Mouse (Mus musculus) ES-E14 (cell line): ENCODE results near the gene Rgma. TPM values are rescaled to one million over a fixed set of nuclear protein-coding genes. Genes with fewer than 3 reads are reported as not detected.

Source experiments
- DNase-seq: peaks from one replicate; pipeline ENCODE4 v3.0.0-alpha.2; 2013; ENCODE audit warnings: low read depth, low spot score
- H3K27ac ChIP-seq: 2 replicates; pipeline ENCODE4 v1.5.1; 2012; ENCODE audit warnings: low read depth, mild to moderate bottlenecking, low read length, moderate library complexity, mixed read lengths; ENCODE audit not compliant: poor library complexity, insufficient read depth, severe bottlenecking
- H3K36me3 ChIP-seq: 2 replicates; pipeline ENCODE4 v1.6.1; 2012; ENCODE audit warnings: mild to moderate bottlenecking, low read length, moderate library complexity, mixed read lengths; ENCODE audit not compliant: control insufficient read depth, poor library complexity, insufficient read depth, severe bottlenecking
- H3K4me1 ChIP-seq, 2 experiments: fragments of 150-350 bp in 1 of 2; sonication (generic) in 1 of 2; 2 replicates each; pipeline ENCODE4 v1.6.1; 2012; ENCODE audit warnings: low read length in 2 of 2, mild to moderate bottlenecking in 1 of 2, mixed read lengths in 1 of 2; ENCODE audit not compliant: control insufficient read depth in 2 of 2, insufficient read depth in 2 of 2, poor library complexity in 1 of 2
- H3K4me3 ChIP-seq, 2 experiments: fragments of 150-350 bp in 1 of 2; sonication (generic) in 1 of 2; 2 replicates each; pipeline ENCODE4 v1.5.1; 2012; ENCODE audit warnings: low read length in 2 of 2, low read depth in 1 of 2, mild to moderate bottlenecking in 1 of 2, mixed read lengths in 1 of 2; ENCODE audit not compliant: insufficient read depth in 1 of 2, poor library complexity in 1 of 2, severe bottlenecking in 1 of 2
- H3K9ac ChIP-seq: 2 replicates; pipeline ENCODE4 v1.6.1; 2012; ENCODE audit warnings: low read depth, mild to moderate bottlenecking, low read length, mixed read lengths; ENCODE audit not compliant: poor library complexity, insufficient read depth, severe bottlenecking
- H3K9me3 ChIP-seq: fragments of 150-350 bp; sonication (generic); 2 replicates; pipeline ENCODE4 v1.6.1; 2012; ENCODE audit warnings: low read depth, mild to moderate bottlenecking, low read length; ENCODE audit not compliant: control insufficient read depth, insufficient read depth
- CHD2 ChIP-seq: IDR thresholded peaks from 2 replicates; pipeline ENCODE4 v1.6.1; 2014; ENCODE audit warnings: mild to moderate bottlenecking, low read depth, low read length, inconsistent platforms
- HCFC1 ChIP-seq: IDR thresholded peaks from 2 replicates; pipeline ENCODE4 v1.6.1; 2012; ENCODE audit warnings: low read length, inconsistent platforms, borderline replicate concordance; ENCODE audit not compliant: insufficient read depth
- MAFK ChIP-seq: IDR thresholded peaks from 2 replicates; pipeline ENCODE4 v1.6.1; 2014; ENCODE audit warnings: mild to moderate bottlenecking, low read depth, low read length, inconsistent platforms; ENCODE audit not compliant: insufficient read depth
- ZC3H11A ChIP-seq: IDR thresholded peaks from 2 replicates; pipeline ENCODE4 v1.6.1; 2012; ENCODE audit warnings: low read depth, mild to moderate bottlenecking, inconsistent platforms, low read length, borderline replicate concordance
- ZNF384 ChIP-seq: IDR thresholded peaks from 2 replicates; pipeline ENCODE4 v1.6.1; 2012; ENCODE audit warnings: low read depth, low read length, inconsistent platforms
- in situ Hi-C, 2 experiments: fragments of 600-800 bp; cut with MboI; formaldehyde crosslinking; loops; one replicate each; pipeline ENCODE4 v1.15.1; 2025; ENCODE audit warnings: low sequenced_read_pairs in 2 of 2, inconsistent platforms in 1 of 2; ENCODE audit not compliant: unreplicated experiment in 2 of 2
- total RNA-seq: library from RNA; depleted of rRNA; stranded (reverse); fragments of 300-350 nt; gene quantifications from 2 replicates; pipeline ENCODE4 v1.2.3, GENCODE M21; 2012

Gene Rgma
- total RNA-seq, 1 experiment = 3.7 TPM

- H3K36me3 ChIP-seq = peaks cover 24% of the 10 kb centered on the region
Observed at GRCm38 (mm10) chr7:73425451-73425850, 50.1 kb downstream of the Rgma start.

GRCm38 (mm10) chr7:73426235-73426634, 50.9 kb downstream of the Rgma start:
- DNase-seq = no peak
- Histone ChIP-seq H3K4me3 (no peak overlapping the region), H3K9ac (no peak overlapping the region), H3K4me1 (peaks cover 3 to 13% of the 10 kb centered on the region in 2 experiments; a peak in 2 of 4 replicates), H3K36me3 (peaks cover 24% of the 10 kb centered on the region), H3K9me3 (no peaks in the 10 kb centered on the region), H3K27ac (no peak overlapping the region)
- in situ Hi-C loops = no loop called here
- TF ChIP-seq CHD2 = no peak
- no peak for TF ChIP-seq MAFK
- TF ChIP-seq ZNF384 = no peak
- no peak for TF ChIP-seq HCFC1
- no peak for TF ChIP-seq ZC3H11A

More at GRCm38 (mm10) chr7:73425451-73425850, 50.1 kb downstream of the Rgma start:
- Histone ChIP-seq H3K27ac (no peak overlapping the region), H3K4me1 (peaks cover 3 to 13% of the 10 kb centered on the region in 2 experiments; a peak in 2 of 4 replicates), H3K9ac (no peak overlapping the region), H3K9me3 (no peaks in the 10 kb centered on the region), H3K4me3 (no peak overlapping the region)
- DNase-seq = no peak
- no peak for TF ChIP-seq MAFK
- TF ChIP-seq ZNF384 = no peak
- no peak for TF ChIP-seq ZC3H11A
- TF ChIP-seq CHD2 = no peak
- no peak for TF ChIP-seq HCFC1
- in situ Hi-C loops = no loop called here

- Histone ChIP-seq H3K9ac (no peak overlapping the region), H3K9me3 (no peaks in the 10 kb centered on the region), H3K27ac (no peak overlapping the region), H3K36me3 (peaks cover 25% of the 10 kb centered on the region), H3K4me1 (peaks cover 3 to 13% of the 10 kb centered on the region in 2 experiments; a peak in 2 of 4 replicates), H3K4me3 (no peak overlapping the region)
- no peak for DNase-seq
- TF ChIP-seq CHD2 = no peak
- in situ Hi-C loops = no loop called here
Observed at GRCm38 (mm10) chr7:73426752-73427386, 51.6 kb downstream of the Rgma start.

- no peaks in the 10 kb centered on the region for H3K9me3 ChIP-seq
- peaks cover 26% of the 10 kb centered on the region for H3K36me3 ChIP-seq
- no peak overlapping the region for H3K9ac ChIP-seq
- no peak overlapping the region for H3K4me3 ChIP-seq
- TF ChIP-seq ZNF384 = no peak
- TF ChIP-seq CHD2 = no peak
- no peak for TF ChIP-seq ZC3H11A
- no peak for TF ChIP-seq HCFC1
- in situ Hi-C loops = no loop called here
- no peak overlapping the region for H3K27ac ChIP-seq
- H3K4me1 ChIP-seq = peaks cover 3 to 13% of the 10 kb centered on the region in 2 experiments; a peak in 2 of 4 replicates
- DNase-seq = no peak
Observed at GRCm38 (mm10) chr7:73427794-73428193, 52.5 kb downstream of the Rgma start.

GRCm38 (mm10) chr7:73428525-73428924, 53.2 kb downstream of the Rgma start:
- DNase-seq = no peak
- Histone ChIP-seq H3K4me1 (peaks cover 3 to 11% of the 10 kb centered on the region in 2 experiments; a peak in 2 of 4 replicates), H3K36me3 (peaks cover 29% of the 10 kb centered on the region), H3K4me3 (no peak overlapping the region), H3K27ac (no peak overlapping the region), H3K9me3 (no peaks in the 10 kb centered on the region), H3K9ac (no peak overlapping the region)
- TF ChIP-seq ZC3H11A (no peak), MAFK (no peak), ZNF384 (no peak), HCFC1 (no peak), CHD2 (no peak)
- in situ Hi-C loops = no loop called here
